Mouse (Mus musculus): Measurements from ENCODE around the gene Arfip2. TPM values are rescaled to one million over a fixed set of nuclear protein-coding genes. Genes with fewer than 3 reads are reported as not detected.
A peak's percentile ranks its signal among the peaks of the same experiment; 100 is the strongest.

Gene Arfip2
- total and polyA plus RNA-seq, 3 experiments: 78.4 to 108 TPM; not detected in 1

DNA sequence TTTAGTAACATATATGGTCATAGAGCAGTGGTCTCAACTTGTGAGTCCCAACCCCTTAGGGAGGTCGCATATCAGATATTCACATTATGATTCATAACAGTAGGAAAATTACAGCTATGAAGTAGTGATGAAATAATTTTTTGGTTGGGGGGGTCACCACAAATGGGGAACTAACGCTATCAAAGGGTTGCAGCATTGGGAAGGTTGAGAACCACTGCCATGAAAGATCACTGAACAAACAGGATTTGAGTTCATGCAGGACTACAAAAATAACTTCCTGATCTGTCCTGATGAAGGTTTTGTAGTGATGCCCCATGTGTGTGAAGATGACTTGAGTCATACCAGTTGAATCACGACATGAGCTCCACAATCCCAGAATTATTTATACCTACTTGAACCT, 31.7 kb downstream of the Arfip2 start:
- Histone ChIP-seq H3K79me2 (ENCODE audit: control insufficient read depth, insufficient read depth, low read length, poor library complexity) (no peaks in the 10 kb centered on the region), H3K36me3 (ENCODE audit: control insufficient read depth in 1 of 2, insufficient read depth in 2 of 2, low read length in 2 of 2) (peaks cover 0 to 11% of the 10 kb centered on the region in 2 experiments; a peak in 2 of 4 replicates), H3K9me3 (replicated peaks; ENCODE audit: insufficient read depth, low read length) (no peaks in the 10 kb centered on the region), H3K9ac (ENCODE audit: control insufficient read depth, low read depth, low read length, poor library complexity, severe bottlenecking) (no peak overlapping the region), H3K4me1 (ENCODE audit: control insufficient read depth in 1 of 2, insufficient read depth in 2 of 2, low read length in 2 of 2) (peaks cover 2 to 14% of the 10 kb centered on the region in 2 experiments; a peak in 2 of 4 replicates), H3K27me3 (ENCODE audit: control insufficient read depth in 1 of 2, insufficient read depth in 2 of 2, low read length in 2 of 2) (no peaks in the 10 kb centered on the region), H3K4me3 (ENCODE audit: control insufficient read depth in 1 of 2, insufficient read depth in 1 of 2, low read depth in 2 of 2, low read length in 2 of 2) (no peak overlapping the region), H3K27ac (ENCODE audit: control insufficient read depth, low read depth, low read length) (no peak overlapping the region)
- TF ChIP-seq JUND (IDR thresholded peaks at IDR 0.05; ENCODE audit: low read depth, low read length): no peak
- TF ChIP-seq MEF2A (IDR thresholded peaks at IDR 0.05; ENCODE audit: extremely low read depth, insufficient replicate concordance, low read depth, low read length, poor library complexity, severe bottlenecking): no peak
- TF ChIP-seq ZMIZ1 (IDR thresholded peaks at IDR 0.05; ENCODE audit: low read depth, low read length): no peak
- peak; percentile 61 for TF ChIP-seq ETS1 (IDR thresholded peaks at IDR 0.05; ENCODE audit: low read depth, low read length)
- peak; percentile 88 for TF ChIP-seq GATA1 (IDR thresholded peaks at IDR 0.05; ENCODE audit: low read depth, low read length)
- TF ChIP-seq ELF1 (IDR thresholded peaks at IDR 0.05; ENCODE audit: low read depth, low read length): no peak
- TF ChIP-seq MXI1 (IDR thresholded peaks at IDR 0.05; ENCODE audit: low read depth, low read length): no peak
- no peak for TF ChIP-seq SMC3 (IDR thresholded peaks at IDR 0.05; ENCODE audit: low read depth, low read length)
- peak; percentile 80 for TF ChIP-seq TCF12 (IDR thresholded peaks at IDR 0.05; ENCODE audit: low read depth, low read length)
- no peak for TF ChIP-seq RAD21 (IDR thresholded peaks at IDR 0.05; ENCODE audit: low read depth, low read length)
- TF ChIP-seq NELFE (IDR thresholded peaks at IDR 0.05; ENCODE audit: low read depth, low read length): no peak
- no peak for TF ChIP-seq MYC (IDR thresholded peaks at IDR 0.05; ENCODE audit: low read depth, low read length)
- no peak for TF ChIP-seq ZKSCAN1 (IDR thresholded peaks at IDR 0.05; ENCODE audit: low read depth, low read length)
- peak; percentile 87 to 92 for TF ChIP-seq EP300 (IDR thresholded peaks at IDR 0.05; ENCODE audit: low read depth in 1 of 2, low read length in 2 of 2)
- no peak for TF ChIP-seq MAFK (IDR thresholded peaks at IDR 0.05; ENCODE audit: borderline replicate concordance, low read depth, low read length)
- TF ChIP-seq MAX (IDR thresholded peaks at IDR 0.05; ENCODE audit: low read length): no peak
- TF ChIP-seq POLR2AphosphoS5 (IDR thresholded peaks at IDR 0.05; ENCODE audit: borderline replicate concordance, low read depth, low read length): no peak
- peak; percentile 78 for TF ChIP-seq RCOR1 (IDR thresholded peaks at IDR 0.05; ENCODE audit: low read depth, low read length)
- peak; percentile 92 for TF ChIP-seq TAL1 (IDR thresholded peaks at IDR 0.05; ENCODE audit: low read length)
- no peak for TF ChIP-seq CHD2 (IDR thresholded peaks at IDR 0.05; ENCODE audit: low read length)
- peak; percentile 80 for DNase-seq (ENCODE audit: low read depth, low spot score)

All from MEL (cell line).